Comparison of ENCODE assay signal across 1 mouse cellular context in the genomic region with DNA sequence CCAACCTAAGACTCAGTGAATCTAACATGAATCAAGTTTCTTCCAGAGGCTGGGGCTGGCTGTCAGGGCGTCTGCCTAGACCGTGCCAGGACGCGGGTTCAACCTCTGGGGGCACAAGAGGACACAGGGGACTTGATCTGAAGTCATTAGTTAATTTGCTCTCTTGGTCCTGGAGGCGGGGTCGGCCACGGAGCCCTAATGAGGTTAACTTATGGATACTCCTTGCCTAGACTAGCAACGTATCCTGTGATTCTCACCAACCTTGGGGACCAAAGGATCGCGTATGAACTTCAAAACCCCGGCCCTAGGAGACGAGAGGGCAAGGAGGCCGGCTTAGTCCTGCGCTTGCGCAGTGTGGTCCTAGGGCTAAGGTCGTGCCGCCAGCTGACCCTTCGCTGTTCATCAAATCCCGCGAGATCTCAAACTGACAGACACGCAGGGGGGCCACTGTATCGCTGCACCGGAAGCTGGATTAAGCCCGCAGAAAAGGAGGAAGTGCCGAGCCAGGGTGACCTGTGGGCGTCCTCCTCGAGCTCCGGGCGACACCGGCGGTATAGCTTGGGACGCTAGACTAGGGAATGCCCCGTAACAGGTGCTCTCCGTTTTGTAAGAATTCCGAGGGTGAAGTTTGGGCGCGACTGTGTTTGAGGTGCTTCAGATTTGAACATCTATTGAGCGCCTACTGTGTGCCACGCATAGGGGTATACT.
A peak's percentile ranks its signal among the peaks of the same experiment; 100 is the strongest.
TF ChIP-seq lines count a peak whose summit lies in the region.

A gene (plus strand): TSS at position 348 of the 708 bp plus-strand sequence.

TF ChIP-seq in CH12.LX, 34 proteins besides CTCF, POLR2A, EP300 and RAD21 (continued from another document):
- TF ChIP-seq MEF2A (IDR thresholded peaks at IDR 0.05; ENCODE audit: borderline replicate concordance, low read depth, low read length), result peak; percentile 75; the same call in 1 of the 2 replicates
- no peak for TF ChIP-seq SMC3 (IDR thresholded peaks at IDR 0.05; ENCODE audit: low read depth, low read length)
- TF ChIP-seq NRF1 (IDR thresholded peaks at IDR 0.05; ENCODE audit: low read depth, low read length), result peak; percentile 100
- TF ChIP-seq USF1 (IDR thresholded peaks at IDR 0.05; ENCODE audit: low read depth, low read length), result peak; percentile 51
- no peak for TF ChIP-seq ZNF384 (IDR thresholded peaks at IDR 0.05; ENCODE audit: low read depth, low read length)
- peak; percentile 100 for TF ChIP-seq CHD2 (IDR thresholded peaks at IDR 0.05; ENCODE audit: low read length)
- peak; percentile 99 for TF ChIP-seq NELFE (IDR thresholded peaks at IDR 0.05; ENCODE audit: low read depth, low read length)
- no peak for TF ChIP-seq GABPA (IDR thresholded peaks at IDR 0.05; ENCODE audit: insufficient replicate concordance, low read depth, low read length)
- TF ChIP-seq POLR2AphosphoS2 (IDR thresholded peaks at IDR 0.05; ENCODE audit: low read depth, low read length), result peak; percentile 97
- peak; percentile 89 for TF ChIP-seq TBP (conservative IDR thresholded peaks at IDR 0.05; ENCODE audit: low read depth, low read length)
- 0 out of 2 replicates have a peak, but pooled peaks have one; percentile 44 for TF ChIP-seq IRF4 (IDR thresholded peaks at IDR 0.05; ENCODE audit: low read depth, low read length)
- TF ChIP-seq CHD1 (IDR thresholded peaks at IDR 0.05; ENCODE audit: low read depth, low read length), result peak; percentile 77; the same call in 1 of the 2 replicates
- no peak for TF ChIP-seq UBTF (IDR thresholded peaks at IDR 0.05; ENCODE audit: low read depth, low read length)
- peak; percentile 84 for TF ChIP-seq HCFC1 (IDR thresholded peaks at IDR 0.05; ENCODE audit: low read depth, low read length)
- TF ChIP-seq MAZ (IDR thresholded peaks at IDR 0.05; ENCODE audit: low read depth, low read length), result peak; percentile 75
- TF ChIP-seq USF2 (conservative IDR thresholded peaks at IDR 0.05; ENCODE audit: low read depth, low read length), result peak; percentile 16; the same call in 1 of the 2 replicates
- 0 out of 2 replicates have a peak, but pooled peaks have one; percentile 57 for TF ChIP-seq RCOR1 (conservative IDR thresholded peaks at IDR 0.05; ENCODE audit: low read depth, low read length)
- TF ChIP-seq ELF1 (IDR thresholded peaks at IDR 0.05; ENCODE audit: low read depth, low read length), result peak; percentile 97
- peak; percentile 88; the same call in 1 of the 2 replicates for TF ChIP-seq MYC (IDR thresholded peaks at IDR 0.05; ENCODE audit: low read depth, low read length)
- peak; percentile 83; the same call in 1 of the 2 replicates for TF ChIP-seq KAT2A (IDR thresholded peaks at IDR 0.05; ENCODE audit: insufficient replicate concordance, low read length)
- TF ChIP-seq BHLHE40 (IDR thresholded peaks at IDR 0.05; ENCODE audit: low read depth, low read length), result peak; percentile 47
